Mouse (Mus musculus) thymus, postnatal 0 days (tissue): Measurements from ENCODE around the gene Zfand3. TPM values are rescaled to one million over a fixed set of nuclear protein-coding genes. Genes with fewer than 3 reads are reported as not detected.

ENCODE experiments used
- DNase-seq: peaks from one replicate; pipeline ENCODE4 v3.0.0-alpha.2; 2015; ENCODE audit warnings: low spot score
- polyA plus RNA-seq: library from polyadenylated mRNA; unstranded; fragments of >200 nt; fragmentation: Nextera tagmentation; extraction: Ambion mirVana; gene quantifications from 2 replicates; pipeline ENCODE4 v1.2.1, GENCODE M21; 2015

Zfand3 gene
- polyA plus RNA-seq, 1 experiment from 2014 or later, result 35.0 TPM

GRCm38 (mm10) chr17:30258480-30258879, 253.9 kb downstream of the Zfand3 start:
- no peak for DNase-seq

GRCm38 (mm10) chr17:30259938-30260337, 255.4 kb downstream of the Zfand3 start:
- DNase-seq, result no peak

Other genes starting within 250 kb of the Zfand3 start
- gene Mdga1, start 34.6 kb upstream of the Zfand3 start, polyA plus RNA-seq, result 1.3 and 2.6 TPM in 2 replicates